Mouse (Mus musculus): Measurements from ENCODE around the gene Iqgap2.

DNA sequence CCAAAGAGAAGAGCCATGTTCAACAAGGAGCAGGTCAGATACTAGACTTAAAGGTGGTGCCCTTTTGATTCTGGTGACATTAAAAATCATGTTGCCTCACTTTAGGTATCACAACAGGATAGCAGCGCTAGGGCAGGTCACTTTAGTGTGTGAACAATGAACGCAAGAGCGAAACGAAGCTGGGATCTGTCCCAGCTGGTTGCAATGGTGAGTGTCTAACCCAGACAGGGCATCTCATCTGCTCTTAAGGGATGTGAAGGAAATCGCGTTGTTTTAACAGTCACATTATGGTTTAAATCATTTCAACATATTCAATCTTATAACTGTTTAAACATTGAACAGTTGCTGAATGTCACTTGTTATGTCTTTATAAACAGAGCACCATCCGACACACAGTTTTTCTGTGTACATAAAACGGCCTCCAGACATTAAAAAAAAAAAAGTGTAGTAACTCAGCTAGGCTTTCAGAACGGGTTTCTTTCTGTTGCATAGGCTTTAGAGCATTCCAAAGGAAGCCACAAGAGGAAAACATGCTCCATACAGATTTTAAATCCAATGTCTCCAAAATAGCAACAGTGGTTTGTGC lies 148.7 kb downstream of the Iqgap2 start:
- TF ChIP-seq POLR2A (IDR thresholded peaks at IDR 0.05; ENCODE audit: borderline replicate concordance, extremely low read depth, low read depth, low read length) (no peak), CTCF (IDR thresholded peaks at IDR 0.05; ENCODE audit: insufficient read depth, low read length) (no peak)
